Mouse (Mus musculus) hindbrain, embryonic 10.5 days (tissue): Measurements from ENCODE around the gene Camk1. TPM values are rescaled to one million over a fixed set of nuclear protein-coding genes. Genes with fewer than 3 reads are reported as not detected.
"Not testable (repeated sequence)": the region's sequence is repeated elsewhere in the genome, so short reads cannot be mapped to it uniquely, and the experiment has no call there.

Source experiments
- DNase-seq: peaks from one replicate; pipeline ENCODE4 v3.0.0-alpha.2; 2017; ENCODE audit warnings: low spot score
- H3K27ac ChIP-seq: fragments of 300-500 bp; sonication (generic); 2 replicates; pipeline ENCODE4 v1.5.1; 2016; ENCODE audit warnings: mild to moderate bottlenecking, moderate library complexity
- H3K27me3 ChIP-seq: fragments of 300-500 bp; sonication (generic); 2 replicates; pipeline ENCODE4 v1.6.1; 2016; ENCODE audit warnings: mild to moderate bottlenecking; ENCODE audit not compliant: poor library complexity, insufficient read depth, severe bottlenecking
- H3K36me3 ChIP-seq: fragments of 300-500 bp; sonication (generic); 2 replicates; pipeline ENCODE4 v1.6.1; 2016; ENCODE audit warnings: mild to moderate bottlenecking, moderate library complexity
- H3K4me1 ChIP-seq: fragments of 300-500 bp; sonication (generic); replicated peaks from 2 replicates; pipeline ENCODE4 v1.6.1; 2016; ENCODE audit warnings: mild to moderate bottlenecking
- H3K4me3 ChIP-seq: fragments of 300-500 bp; sonication (generic); 2 replicates; pipeline ENCODE4 v1.5.1; 2016; ENCODE audit warnings: mild to moderate bottlenecking, moderate library complexity
- H3K9me3 ChIP-seq: fragments of 300-500 bp; sonication (generic); 2 replicates; pipeline ENCODE4 v1.6.1; 2016; ENCODE audit warnings: mild to moderate bottlenecking, moderate library complexity
- WGBS: fragments of 180-500 bp; shearing (Covaris S2); methylation state at CpG from one replicate; pipeline ENCODE4 v1.1.7; 2016; 5-methylcytosine and 5-hydroxymethylcytosine counted together
- polyA plus RNA-seq: library from polyadenylated mRNA; unstranded; fragments of >200 nt; fragmentation: Nextera tagmentation; extraction: Ambion mirVana; gene quantifications from 2 replicates; pipeline ENCODE4 v1.2.1, GENCODE M21; 2016

Camk1 gene
- polyA plus RNA-seq, 1 experiment from 2014 or later: 58.0 TPM

DNA sequence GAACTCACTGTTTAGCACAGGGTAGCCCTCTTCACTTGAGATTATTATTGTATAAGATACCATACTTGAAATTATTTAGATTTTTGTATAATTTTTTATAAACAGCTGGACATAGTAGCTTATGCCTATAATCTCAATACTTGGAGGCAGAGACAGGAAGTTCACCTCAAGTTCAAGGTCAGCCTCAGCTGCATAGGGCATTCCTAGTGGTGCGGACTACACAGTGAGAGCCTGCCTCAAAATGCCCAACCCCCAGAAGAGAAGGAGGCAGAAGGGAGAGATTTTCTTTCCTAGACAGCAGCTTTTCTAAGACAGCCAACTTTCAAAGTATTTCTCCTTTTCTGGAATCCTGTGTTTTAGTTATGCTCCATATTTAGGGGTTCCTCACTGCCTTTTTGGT, 7.4 kb upstream of the Camk1 start:
- WGBS: 80% methylated on average over 1 of the region's 1 CpGs
- no peak for DNase-seq
- H3K27ac ChIP-seq: no peak overlapping the region
- H3K4me3 ChIP-seq: no peak overlapping the region
- H3K9me3 ChIP-seq: no peaks in the 10 kb centered on the region
- no peaks in the 10 kb centered on the region for H3K4me1 ChIP-seq
- no peaks in the 10 kb centered on the region for H3K36me3 ChIP-seq
- H3K27me3 ChIP-seq: no peaks in the 10 kb centered on the region

DNA sequence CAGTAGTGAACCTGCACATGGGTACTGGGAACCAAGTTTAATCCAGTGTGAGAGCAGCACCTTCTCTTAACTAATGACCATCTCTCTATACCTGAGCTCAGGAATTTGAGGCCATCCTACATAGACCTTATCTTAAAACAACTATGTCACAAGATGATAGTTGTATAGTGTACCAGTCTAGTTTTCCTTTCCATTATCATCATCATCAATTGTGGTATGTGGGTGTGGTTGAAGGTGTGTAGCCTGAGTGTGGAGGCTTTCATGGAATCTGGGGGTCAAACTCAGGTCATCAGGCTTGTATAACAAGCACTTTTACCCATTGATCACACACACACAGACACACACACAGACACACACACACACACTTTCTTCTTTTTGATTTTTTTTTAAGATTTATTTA, 6.8 kb upstream of the Camk1 start:
- H3K4me1 ChIP-seq: no peaks in the 10 kb centered on the region
- no peaks in the 10 kb centered on the region for H3K27me3 ChIP-seq
- no peak overlapping the region for H3K27ac ChIP-seq
- no peaks in the 10 kb centered on the region for H3K36me3 ChIP-seq
- no peaks in the 10 kb centered on the region for H3K9me3 ChIP-seq
- no peak overlapping the region for H3K4me3 ChIP-seq
- no peak for DNase-seq

DNA sequence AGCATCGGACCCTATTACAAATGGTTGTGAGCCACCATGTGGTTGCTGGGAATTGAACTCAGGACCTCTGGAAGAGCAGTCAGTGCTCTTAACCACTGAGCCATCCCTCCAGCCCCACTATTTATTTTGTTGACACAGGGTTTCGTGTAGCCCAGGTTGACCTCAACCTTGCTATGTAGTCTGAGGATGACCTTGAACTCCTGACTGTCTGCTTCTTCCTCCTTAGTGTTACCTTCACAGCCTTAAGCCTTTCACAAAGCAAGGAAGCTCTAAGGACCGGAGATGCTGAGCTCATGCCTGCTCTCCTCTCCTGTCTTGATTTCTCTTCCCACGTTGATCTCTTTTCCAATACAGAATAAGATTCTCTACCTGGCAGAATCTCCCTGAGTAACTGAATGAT, 3.1 kb upstream of the Camk1 start:
- H3K9me3 ChIP-seq: no peaks in the 10 kb centered on the region
- no peak overlapping the region for H3K27ac ChIP-seq
- H3K27me3 ChIP-seq: no peaks in the 10 kb centered on the region
- no peak for DNase-seq
- no peaks in the 10 kb centered on the region for H3K36me3 ChIP-seq
- peaks cover 24% of the 10 kb centered on the region for H3K4me1 ChIP-seq
- WGBS: 79% methylated on average over 4 of the region's 4 CpGs
- H3K4me3 ChIP-seq: no peak overlapping the region

DNA sequence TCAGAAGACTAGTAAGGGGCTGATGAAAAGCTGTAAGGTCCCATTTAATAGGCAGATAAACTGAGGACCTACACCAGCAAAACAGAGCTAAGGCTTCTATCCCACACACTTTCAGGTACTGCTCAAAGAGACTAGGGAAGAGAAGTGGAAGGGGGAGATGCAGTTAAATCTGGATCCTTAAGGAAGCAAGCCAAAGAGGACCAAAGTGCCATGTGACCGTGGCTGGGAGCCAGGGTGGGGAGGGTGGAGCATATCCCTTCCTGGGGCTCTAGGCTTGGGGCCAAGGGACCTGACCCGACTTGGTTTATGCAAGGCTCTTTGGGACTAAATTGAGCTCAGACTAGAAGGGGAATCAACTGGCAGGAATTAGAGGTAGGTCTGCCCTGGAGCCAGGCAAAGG, 537 bp upstream of the Camk1 start:
- H3K36me3 ChIP-seq: peaks cover 8% of the 10 kb centered on the region
- DNase-seq: no peak
- H3K27ac ChIP-seq: peak overlapping the region; percentile 90
- 67% methylated on average over 2 of the region's 2 CpGs for WGBS
- H3K9me3 ChIP-seq: no peaks in the 10 kb centered on the region
- no peak overlapping the region; the same call in 1 of the 2 replicates for H3K4me3 ChIP-seq
- H3K4me1 ChIP-seq: peaks cover 28% of the 10 kb centered on the region
- no peaks in the 10 kb centered on the region for H3K27me3 ChIP-seq

DNA sequence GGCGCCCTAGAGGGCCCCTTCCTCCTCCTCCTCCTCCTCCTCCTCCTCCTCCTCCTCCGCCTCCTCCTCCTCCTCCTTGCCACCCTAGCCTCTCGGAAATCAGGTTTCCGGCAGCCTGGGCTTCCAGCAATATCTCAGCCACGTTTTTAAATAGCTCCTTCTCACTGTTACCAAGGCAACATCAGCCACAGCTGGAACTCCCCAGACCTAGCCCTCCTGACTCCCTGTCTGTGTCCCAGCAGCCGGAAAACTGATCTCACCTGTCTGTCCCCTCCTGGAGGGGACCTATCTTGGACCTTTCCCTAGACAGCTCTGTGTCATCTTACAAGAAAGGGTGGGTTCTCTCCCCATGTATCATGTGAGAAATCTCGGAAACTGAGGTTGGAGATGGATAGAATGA, 1.5 kb downstream of the Camk1 start:
- H3K4me3 ChIP-seq: no peak overlapping the region
- peaks cover 28% of the 10 kb centered on the region for H3K4me1 ChIP-seq
- H3K27ac ChIP-seq: 0 out of 2 replicates have a peak overlapping the region, but pooled peaks have one; percentile 5
- no peak for DNase-seq
- H3K36me3 ChIP-seq: peaks cover 24% of the 10 kb centered on the region
- no peaks in the 10 kb centered on the region for H3K27me3 ChIP-seq
- H3K9me3 ChIP-seq: no peaks in the 10 kb centered on the region
- WGBS: 53% methylated on average over 5 of the region's 7 CpGs

DNA sequence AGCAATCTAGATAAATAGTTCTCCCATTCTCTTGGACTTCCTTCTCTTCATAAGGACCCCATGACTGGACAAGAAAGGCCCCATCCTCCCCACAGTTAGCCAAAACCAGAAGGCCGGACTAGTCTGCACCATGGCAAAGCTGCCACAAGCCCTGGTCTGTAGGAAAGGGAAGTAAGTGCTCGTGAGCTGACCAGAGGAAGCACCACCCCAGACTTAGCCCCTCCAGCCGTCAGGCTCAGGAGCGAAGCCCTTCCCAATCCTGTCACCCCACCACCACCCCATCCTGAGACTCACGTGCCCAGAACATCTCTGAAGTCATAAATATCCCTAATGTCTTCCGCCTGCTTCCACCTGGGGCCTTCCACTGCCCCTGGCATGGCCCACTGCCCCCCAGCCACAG, 2.2 kb downstream of the Camk1 start:
- H3K36me3 ChIP-seq: peaks cover 26% of the 10 kb centered on the region
- H3K27me3 ChIP-seq: no peaks in the 10 kb centered on the region
- H3K27ac ChIP-seq: no peak overlapping the region
- H3K4me3 ChIP-seq: no peak overlapping the region
- H3K4me1 ChIP-seq: peaks cover 28% of the 10 kb centered on the region
- DNase-seq: no peak
- H3K9me3 ChIP-seq: no peaks in the 10 kb centered on the region
- 86% methylated on average over 6 of the region's 6 CpGs for WGBS

DNA sequence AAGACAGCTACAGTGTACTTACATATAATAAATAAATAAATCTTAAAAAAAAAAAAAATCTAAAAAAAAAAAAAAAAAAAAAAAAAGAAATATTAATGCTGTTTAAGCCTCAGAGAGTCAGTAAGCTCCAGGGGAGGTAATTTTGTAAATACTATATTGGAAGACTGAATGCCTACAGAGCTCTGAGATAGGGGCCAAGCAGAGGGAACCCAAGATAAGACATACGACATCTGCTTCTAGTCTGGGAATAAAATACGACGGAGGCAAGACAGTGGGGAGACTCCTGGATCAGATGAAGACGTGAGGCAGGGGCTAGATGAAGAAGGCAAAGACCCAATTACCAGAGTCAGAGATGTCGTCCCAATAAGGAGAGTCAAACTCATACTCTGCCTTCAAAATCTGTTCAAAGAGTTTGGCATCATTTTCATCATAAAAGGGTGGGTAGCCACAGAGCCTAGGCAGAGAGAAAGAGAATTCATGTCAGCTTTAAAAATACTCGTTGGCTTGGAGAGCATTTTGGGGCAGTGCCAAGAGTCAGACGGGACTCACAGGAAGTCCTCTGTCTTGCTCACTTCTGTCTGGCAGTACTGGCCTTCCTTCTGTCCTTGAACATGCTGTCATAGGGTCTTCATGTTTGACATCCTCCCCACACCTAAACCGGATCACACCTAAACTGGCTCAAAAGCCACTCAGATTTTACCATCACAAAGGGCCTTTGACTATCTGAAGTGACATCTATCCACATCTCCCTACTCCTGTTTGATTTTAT, 6.7 kb downstream of the Camk1 start:
- no peaks in the 10 kb centered on the region for H3K27me3 ChIP-seq
- H3K27ac ChIP-seq: no peak overlapping the region
- no peak for DNase-seq
- WGBS: 83% methylated on average over 8 of the region's 8 CpGs
- H3K9me3 ChIP-seq: no peaks in the 10 kb centered on the region
- peaks cover 68% of the 10 kb centered on the region for H3K36me3 ChIP-seq
- no peak overlapping the region for H3K4me3 ChIP-seq
- peaks cover 6% of the 10 kb centered on the region for H3K4me1 ChIP-seq

DNA sequence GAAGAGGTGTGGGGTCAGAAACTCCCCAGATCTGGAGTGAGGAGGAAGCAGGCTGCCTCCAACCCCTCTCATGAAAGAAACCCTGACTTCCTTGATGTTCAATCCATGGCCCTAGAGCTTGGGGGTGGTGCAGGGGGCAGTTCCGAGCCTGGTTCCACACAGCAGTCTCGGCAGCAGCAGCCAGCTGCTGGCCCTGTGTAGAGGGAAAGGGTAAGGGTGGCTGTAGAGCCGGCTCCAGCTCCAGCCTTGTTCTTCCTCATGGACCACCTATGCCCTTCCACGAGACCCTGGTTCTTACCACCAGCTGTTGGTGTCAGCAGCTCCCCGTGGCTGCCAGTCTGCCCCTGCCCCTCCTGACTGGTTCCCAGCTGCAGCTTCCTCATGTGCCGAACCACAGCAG, 9.6 kb downstream of the Camk1 start:
- no peaks in the 10 kb centered on the region for H3K4me1 ChIP-seq
- H3K9me3 ChIP-seq: no peaks in the 10 kb centered on the region
- 88% methylated on average over 6 of the region's 6 CpGs for WGBS
- no peaks in the 10 kb centered on the region for H3K27me3 ChIP-seq
- no peak overlapping the region for H3K27ac ChIP-seq
- DNase-seq: no peak
- no peak overlapping the region for H3K4me3 ChIP-seq
- peaks cover 82% of the 10 kb centered on the region for H3K36me3 ChIP-seq

DNA sequence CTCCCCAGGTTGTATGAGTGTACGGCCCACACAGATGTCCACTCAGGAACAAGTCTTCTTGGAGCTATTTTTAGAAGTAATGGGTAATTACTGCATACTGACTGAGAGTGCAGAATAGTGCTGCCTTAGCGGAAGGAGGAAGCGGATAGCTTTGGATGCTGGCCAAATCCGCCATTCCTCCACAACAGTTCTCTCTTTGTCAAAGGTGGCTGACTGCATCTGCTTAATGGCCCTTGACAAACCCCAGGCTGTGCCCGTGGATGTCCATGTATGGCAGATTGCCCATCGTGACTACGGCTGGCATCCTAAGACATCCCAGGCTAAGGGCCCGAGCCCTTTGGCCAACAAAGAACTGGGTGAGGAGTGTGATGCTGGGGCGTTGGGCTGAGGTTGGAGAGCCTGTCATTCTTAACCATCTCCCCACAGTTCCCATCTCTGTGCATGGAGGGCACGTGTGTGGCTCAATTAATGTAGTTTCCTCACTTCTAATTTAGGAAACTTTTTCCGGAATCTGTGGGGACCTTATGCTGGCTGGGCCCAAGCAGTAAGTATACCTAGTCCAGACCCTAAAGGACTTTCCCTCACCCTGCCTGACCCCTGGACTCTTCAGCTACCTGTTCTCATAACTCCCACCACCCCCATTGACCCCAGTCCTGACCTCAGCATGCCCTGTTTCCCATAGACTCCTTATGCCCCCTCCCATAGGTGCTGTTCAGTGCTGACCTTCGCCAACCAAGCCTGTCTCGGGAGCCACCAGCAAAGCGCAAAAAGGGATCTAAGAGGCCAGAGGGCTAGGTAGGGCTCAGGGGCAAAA, 10.4 kb downstream of the Camk1 start:
- WGBS: 93% methylated on average over 14 of the region's 14 CpGs
- Histone ChIP-seq H3K36me3 (peaks cover 85% of the 10 kb centered on the region), H3K4me3 (no peak overlapping the region), H3K27ac (no peak overlapping the region), H3K9me3 (no peaks in the 10 kb centered on the region), H3K4me1 (no peaks in the 10 kb centered on the region), H3K27me3 (no peaks in the 10 kb centered on the region)
- DNase-seq: no peak

DNA sequence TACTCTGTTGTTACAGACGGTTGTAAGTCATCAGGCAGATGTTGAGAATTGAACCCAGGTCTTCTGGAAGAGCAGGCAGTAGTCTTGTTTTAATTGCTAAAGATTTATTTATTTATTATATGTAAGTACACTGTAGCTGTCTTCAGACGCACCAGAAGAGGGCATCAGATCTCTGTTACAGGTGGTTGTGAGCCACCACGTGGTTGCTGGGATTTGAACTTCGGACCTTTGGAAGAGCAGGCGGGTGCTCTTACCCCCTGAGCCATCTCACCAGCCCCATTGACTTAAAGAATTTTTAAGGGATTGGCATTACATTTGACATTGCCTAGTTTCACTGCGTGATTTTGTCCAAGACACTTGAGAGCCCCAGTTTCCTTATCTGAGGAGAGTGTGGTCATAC, 11.1 kb downstream of the Camk1 start:
- H3K27me3 ChIP-seq, DNase-seq, H3K9me3 ChIP-seq, H3K27ac ChIP-seq, H3K4me1 ChIP-seq, H3K4me3 ChIP-seq: not testable (repeated sequence)
- 81% methylated on average over 6 of the region's 6 CpGs for WGBS
- peaks cover 80% of the 10 kb centered on the region for H3K36me3 ChIP-seq

DNA sequence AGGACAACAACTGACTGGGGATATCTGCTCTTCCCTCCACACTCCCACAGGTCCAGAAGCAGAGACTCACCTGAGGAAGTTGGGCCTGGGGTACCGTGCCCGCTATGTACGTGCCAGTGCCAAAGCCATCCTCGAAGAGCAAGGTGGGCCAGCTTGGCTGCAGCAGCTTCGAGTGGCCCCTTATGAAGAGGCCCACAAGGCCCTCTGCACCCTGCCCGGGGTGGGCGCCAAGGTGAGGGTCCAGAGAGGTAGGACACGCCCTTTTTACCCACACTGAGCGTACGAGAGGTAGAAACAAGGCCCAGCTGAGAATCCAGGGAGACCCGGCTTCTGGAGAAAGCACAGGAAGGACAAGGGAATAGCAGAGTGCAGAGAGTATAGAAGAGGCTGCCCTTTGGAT, 12.1 kb downstream of the Camk1 start:
- Histone ChIP-seq H3K4me1 (peaks cover 9% of the 10 kb centered on the region), H3K9me3 (no peaks in the 10 kb centered on the region), H3K27me3 (no peaks in the 10 kb centered on the region), H3K27ac (no peak overlapping the region), H3K4me3 (no peak overlapping the region), H3K36me3 (peaks cover 73% of the 10 kb centered on the region)
- 91% methylated on average over 11 of the region's 11 CpGs for WGBS
- no peak for DNase-seq

DNA sequence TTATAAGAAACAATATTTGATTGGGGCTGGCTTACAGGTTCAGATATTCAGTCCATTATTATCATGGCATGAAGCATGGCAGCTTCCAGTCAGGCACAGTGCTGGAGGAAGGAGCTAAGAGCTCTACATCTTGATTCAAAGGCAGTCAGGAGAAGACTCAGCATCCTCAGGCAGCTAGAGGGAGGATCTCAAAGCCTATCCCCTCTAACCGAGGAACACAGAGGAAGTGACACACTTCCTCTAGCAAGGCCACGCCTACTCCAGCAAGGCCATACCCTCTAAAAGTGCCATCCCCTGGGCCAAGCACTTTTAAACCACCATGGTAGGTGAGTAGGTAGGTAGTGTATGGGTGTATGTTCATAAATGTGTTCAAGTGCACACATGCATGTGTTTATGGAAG, 13.2 kb downstream of the Camk1 start:
- Histone ChIP-seq H3K9me3 (no peaks in the 10 kb centered on the region), H3K27ac (no peak overlapping the region), H3K36me3 (peaks cover 65% of the 10 kb centered on the region), H3K27me3 (no peaks in the 10 kb centered on the region), H3K4me3 (no peak overlapping the region), H3K4me1 (peaks cover 19% of the 10 kb centered on the region)
- WGBS: 67% methylated on average over 2 of the region's 2 CpGs
- DNase-seq: no peak

DNA sequence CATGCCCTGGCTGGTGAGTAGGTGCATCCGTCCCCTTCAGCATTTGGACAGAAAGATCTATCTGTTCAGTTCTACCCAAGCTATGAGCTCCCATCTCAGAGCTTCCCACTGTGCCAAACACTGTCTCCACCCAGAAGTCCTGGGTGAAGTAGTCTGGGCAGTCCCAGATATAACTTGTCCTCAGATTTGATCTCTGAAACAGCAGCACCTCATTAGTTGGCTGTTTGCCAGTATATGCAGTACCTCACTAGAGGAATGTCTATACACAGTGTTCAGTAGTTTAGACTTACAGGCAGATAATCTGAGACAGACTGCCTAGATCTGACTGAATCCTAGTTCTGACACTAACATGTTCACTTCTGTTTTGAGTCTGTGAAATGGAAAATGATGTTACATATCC, 14.4 kb downstream of the Camk1 start:
- H3K4me3 ChIP-seq: no peak overlapping the region
- DNase-seq: no peak
- no peaks in the 10 kb centered on the region for H3K27me3 ChIP-seq
- no peaks in the 10 kb centered on the region for H3K9me3 ChIP-seq
- peaks cover 21% of the 10 kb centered on the region for H3K4me1 ChIP-seq
- WGBS: 91% methylated on average over 1 of the region's 1 CpGs
- peaks cover 66% of the 10 kb centered on the region for H3K36me3 ChIP-seq
- H3K27ac ChIP-seq: no peak overlapping the region
